Mouse (Mus musculus) lung, postnatal 10 days (tissue): ENCODE measurements around the gene Npas2.

ENCODE experiments used
- DNase-seq: peaks from one replicate; pipeline ENCODE4 v3.0.0; 2021

The Npas2 gene

GRCm38 (mm10) chr1:39287076-39287475 lies 93.5 kb downstream of the Npas2 start:
- DNase-seq: no peak

GRCm38 (mm10) chr1:39287831-39288230 lies 94.3 kb downstream of the Npas2 start:
- peak; percentile 17 for DNase-seq

GRCm38 (mm10) chr1:39288425-39288824 lies 94.9 kb downstream of the Npas2 start:
- DNase-seq: peak; percentile 33

- no peak for DNase-seq
Measured at GRCm38 (mm10) chr1:39292001-39292400, 98.5 kb downstream of the Npas2 start.

- DNase-seq: no peak
Measured at GRCm38 (mm10) chr1:39298294-39298693, 104.8 kb downstream of the Npas2 start.

- DNase-seq: no peak
Measured at GRCm38 (mm10) chr1:39300243-39300642, 106.7 kb downstream of the Npas2 start.

- no peak for DNase-seq
Measured at GRCm38 (mm10) chr1:39300676-39301075, 107.1 kb downstream of the Npas2 start.

- DNase-seq: no peak
Measured at GRCm38 (mm10) chr1:39302246-39302645, 108.7 kb downstream of the Npas2 start.

- DNase-seq: no peak
Measured at GRCm38 (mm10) chr1:39303054-39303649, 109.6 kb downstream of the Npas2 start.

- DNase-seq: no peak
Measured at GRCm38 (mm10) chr1:39307291-39307690, 113.8 kb downstream of the Npas2 start.

- no peak for DNase-seq
Measured at GRCm38 (mm10) chr1:39307971-39308370, 114.4 kb downstream of the Npas2 start.

GRCm38 (mm10) chr1:39309548-39309947 lies 116.0 kb downstream of the Npas2 start:
- no peak for DNase-seq

- DNase-seq: no peak
Measured at GRCm38 (mm10) chr1:39312345-39312967, 118.9 kb downstream of the Npas2 start.

GRCm38 (mm10) chr1:39313352-39314245 lies 120.1 kb downstream of the Npas2 start:
- no peak for DNase-seq

- peak; percentile 70 for DNase-seq
Measured at GRCm38 (mm10) chr1:39317935-39318334, 124.4 kb downstream of the Npas2 start.

- no peak for DNase-seq
Measured at GRCm38 (mm10) chr1:39318870-39319269, 125.3 kb downstream of the Npas2 start.

- DNase-seq: no peak
Measured at GRCm38 (mm10) chr1:39321954-39322353, 128.4 kb downstream of the Npas2 start.

GRCm38 (mm10) chr1:39325228-39325627 lies 131.7 kb downstream of the Npas2 start:
- no peak for DNase-seq

- DNase-seq: no peak
Measured at GRCm38 (mm10) chr1:39327546-39327945, 134.0 kb downstream of the Npas2 start.

- DNase-seq: peak; percentile 43
Measured at GRCm38 (mm10) chr1:39330857-39331594, 137.5 kb downstream of the Npas2 start.

- DNase-seq: no peak
Measured at GRCm38 (mm10) chr1:39332456-39332855, 138.9 kb downstream of the Npas2 start.

- no peak for DNase-seq
Measured at GRCm38 (mm10) chr1:39335561-39336196, 142.1 kb downstream of the Npas2 start.

- DNase-seq: peak; percentile 18
Measured at GRCm38 (mm10) chr1:39336788-39337187, 143.3 kb downstream of the Npas2 start.
